Mouse (Mus musculus) cerebellum, adult 2 months (tissue): Measurements from ENCODE around the gene Ccnyl1.

Source experiments
- CTCF ChIP-seq: fragments of 200-500 bp; IDR thresholded peaks from 2 replicates; pipeline ENCODE4 v1.5.1; 2011; ENCODE audit warnings: low read depth, mild to moderate bottlenecking, control low read depth, low read length, moderate library complexity, borderline replicate concordance; ENCODE audit not compliant: insufficient read depth
- POLR2A ChIP-seq: fragments of 200-500 bp; IDR thresholded peaks from 2 replicates; pipeline ENCODE4 v1.6.1; 2011; ENCODE audit warnings: low read length, control low read depth, borderline replicate concordance; ENCODE audit not compliant: insufficient read depth

- no peak for TF ChIP-seq CTCF
- no peak for TF ChIP-seq POLR2A
These were observed 67.0 kb downstream of the Ccnyl1 start for GRCm38 (mm10) chr1:64757254-64757653.
